Mouse (Mus musculus): ENCODE measurements at regions not wholly inside any gene's neighbourhood (a gene's known extent, or its start where the extent isn't known, plus 50 kb on each side); places are given as distances from the start of the nearest gene placed in this dataset.

DNA sequence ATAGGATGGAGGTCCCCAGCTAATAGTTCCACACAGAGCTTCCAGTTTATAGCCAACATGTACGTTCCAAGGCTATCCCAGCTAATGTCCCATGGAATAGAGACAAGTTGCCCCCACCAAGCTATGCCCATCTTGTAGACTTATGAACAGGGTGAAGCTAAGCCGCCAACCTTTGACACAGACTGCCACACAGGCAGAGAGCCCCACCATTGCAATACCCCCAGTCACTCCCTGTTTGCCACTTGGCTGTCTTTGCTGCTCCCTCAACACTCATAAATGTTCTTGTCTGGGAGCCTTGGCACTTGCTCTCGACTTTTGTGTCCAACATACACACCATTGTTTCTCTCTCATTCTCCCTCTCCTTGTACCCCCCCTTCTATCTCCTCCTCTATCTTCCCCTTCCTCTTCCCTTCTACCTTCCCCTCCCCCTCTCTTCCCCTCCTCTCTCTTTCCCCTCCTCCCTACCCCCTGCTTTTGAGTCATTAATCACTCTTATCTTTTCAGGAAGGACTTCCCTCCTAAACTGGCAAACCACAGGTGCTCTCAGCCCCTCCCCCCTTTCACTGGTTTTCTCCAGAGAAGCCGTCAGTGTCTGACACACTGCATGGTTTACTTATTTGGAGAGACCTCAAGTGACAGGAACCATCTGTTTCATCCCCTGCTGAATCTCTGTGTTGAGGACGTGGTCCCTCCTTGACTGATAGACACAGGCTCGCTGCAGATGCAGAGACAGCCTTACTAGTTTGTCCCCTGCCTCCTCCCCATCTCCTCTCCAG, 148.2 kb downstream of the Kdr start:
- peak in 1 of 2 experiments; percentile 33 for DNase-seq (ENCODE audit: inconsistent age in 2 of 2, low spot score in 1 of 2)

GRCm38 (mm10) chr5:75828332-75828731, 149.9 kb downstream of the Kdr start:
- no peak for DNase-seq (ENCODE audit: inconsistent age in 2 of 2, low spot score in 1 of 2)

DNA sequence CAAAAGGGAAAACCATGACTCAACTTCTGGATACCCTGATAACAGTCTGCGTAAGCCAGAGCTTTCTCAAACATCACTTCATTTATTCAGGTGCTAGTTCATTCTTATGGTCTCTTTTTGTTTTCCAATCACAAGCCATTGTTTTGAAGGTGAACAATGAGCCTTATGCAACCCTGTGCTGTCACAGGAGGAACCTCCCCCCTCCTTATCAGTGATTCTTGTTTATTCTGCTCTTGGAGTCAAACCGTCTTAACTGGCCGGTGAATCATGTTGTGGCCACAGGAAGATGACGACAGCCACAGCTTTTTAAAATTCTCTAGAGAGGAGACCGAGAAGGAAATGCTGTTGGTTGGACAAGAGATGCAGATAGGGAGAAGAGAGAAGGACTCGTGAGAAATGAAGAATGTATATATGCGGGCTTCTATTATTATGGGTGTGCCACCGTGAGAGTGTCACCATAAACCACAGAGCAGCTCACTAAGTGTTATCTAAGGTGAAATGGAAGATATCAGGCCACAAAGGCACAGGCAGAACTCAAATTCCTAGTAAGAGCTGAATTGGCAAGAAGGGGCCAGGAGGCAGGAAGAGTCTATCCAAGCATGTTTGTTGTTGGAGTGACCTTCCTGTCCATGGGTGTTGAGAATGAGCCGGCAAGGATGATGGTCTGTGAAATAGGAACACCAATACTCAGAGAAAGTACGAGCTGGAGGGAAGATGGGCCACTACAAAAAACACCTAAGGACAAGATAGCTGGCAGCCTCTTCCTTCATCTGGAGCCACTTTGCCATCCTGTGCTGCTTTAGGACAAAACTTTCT, 151.8 kb downstream of the Kdr start:
- DNase-seq (ENCODE audit: inconsistent age in 2 of 2, low spot score in 1 of 2) = peak; percentile 19 to 70

DNA sequence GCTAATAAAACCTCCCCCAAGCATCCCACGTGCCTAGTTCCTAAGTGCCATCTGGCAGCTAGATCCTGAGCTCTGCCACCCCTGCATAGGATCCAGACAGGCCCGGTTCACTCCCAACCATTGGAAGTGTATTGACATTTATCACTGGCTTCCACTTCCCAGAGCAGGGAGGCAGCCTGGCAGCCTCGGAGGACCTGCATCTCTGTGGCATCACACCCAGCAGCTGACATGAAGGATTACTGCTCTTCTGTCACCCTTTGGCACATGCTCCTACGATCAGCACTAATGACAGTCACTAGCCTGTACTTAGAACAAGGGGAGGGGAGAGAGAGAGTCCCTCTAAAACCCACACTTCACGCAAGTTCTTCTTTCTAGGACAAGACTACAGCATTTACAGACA, 152.7 kb downstream of the Kdr start:
- DNase-seq (ENCODE audit: inconsistent age in 2 of 2, low spot score in 1 of 2) = peak in 1 of 2 experiments; percentile 33

- no peak for DNase-seq (ENCODE audit: inconsistent age in 2 of 2, low spot score in 1 of 2)
Measured at GRCm38 (mm10) chr5:75824660-75825059, 153.6 kb downstream of the Kdr start.

DNA sequence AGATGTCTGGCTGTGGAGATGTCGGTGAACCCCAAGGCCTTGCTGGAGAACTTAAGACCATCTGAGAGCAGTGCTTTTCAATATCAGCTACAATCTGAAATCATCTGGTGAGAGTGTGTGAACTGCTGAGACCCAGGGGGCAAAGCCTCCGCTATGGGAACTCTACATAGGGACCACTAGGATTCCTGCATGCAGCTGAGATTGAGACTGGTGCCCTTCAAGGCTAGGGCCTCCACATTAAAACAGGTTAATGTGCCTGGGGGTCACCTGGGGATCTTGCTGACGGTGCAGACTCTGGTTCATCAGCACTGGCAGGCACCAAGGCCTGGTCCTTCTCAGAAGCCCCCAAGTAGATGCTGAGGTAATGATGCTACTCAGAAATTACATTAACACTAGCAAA, 154.6 kb downstream of the Kdr start:
- no peak for DNase-seq (ENCODE audit: inconsistent age in 2 of 2, low spot score in 1 of 2)

GRCm38 (mm10) chr5:75817396-75817795, 160.9 kb downstream of the Kdr start:
- DNase-seq (ENCODE audit: inconsistent age in 2 of 2, low spot score in 1 of 2) = no peak

DNA sequence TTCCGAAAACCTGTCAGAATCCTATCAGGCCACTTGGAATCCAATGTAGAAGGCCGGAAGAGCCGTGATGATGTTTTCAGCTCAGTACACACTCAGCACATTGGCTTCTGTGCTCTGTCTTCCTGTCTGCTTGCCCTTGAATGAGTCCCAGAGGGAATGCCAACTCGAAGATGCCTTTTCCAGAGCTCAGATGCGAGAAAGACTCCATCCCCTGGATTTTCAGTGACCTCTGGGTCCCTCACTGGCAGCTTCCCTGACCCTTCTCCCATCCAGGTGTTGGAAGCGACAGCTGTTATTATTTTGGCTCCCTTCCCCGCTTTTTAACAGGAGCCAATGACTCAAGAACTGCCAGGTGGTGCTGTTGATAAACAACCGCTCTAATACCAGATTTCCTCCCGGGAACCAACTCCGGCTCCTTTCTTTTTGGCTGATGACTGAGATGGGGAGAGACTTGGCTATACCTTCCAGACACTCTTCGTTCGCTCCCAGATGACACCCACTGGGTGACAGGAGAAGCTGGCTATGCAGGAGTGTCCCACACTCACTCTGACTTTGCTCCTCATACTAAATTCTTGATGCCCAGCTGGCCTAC, 163.8 kb downstream of the Kdr start:
- peak; percentile 19 to 60 for DNase-seq (ENCODE audit: inconsistent age in 2 of 2, low spot score in 1 of 2)

GRCm38 (mm10) chr5:75812686-75813085, 165.6 kb downstream of the Kdr start:
- no peak for DNase-seq (ENCODE audit: inconsistent age in 2 of 2, low spot score in 1 of 2)

DNA sequence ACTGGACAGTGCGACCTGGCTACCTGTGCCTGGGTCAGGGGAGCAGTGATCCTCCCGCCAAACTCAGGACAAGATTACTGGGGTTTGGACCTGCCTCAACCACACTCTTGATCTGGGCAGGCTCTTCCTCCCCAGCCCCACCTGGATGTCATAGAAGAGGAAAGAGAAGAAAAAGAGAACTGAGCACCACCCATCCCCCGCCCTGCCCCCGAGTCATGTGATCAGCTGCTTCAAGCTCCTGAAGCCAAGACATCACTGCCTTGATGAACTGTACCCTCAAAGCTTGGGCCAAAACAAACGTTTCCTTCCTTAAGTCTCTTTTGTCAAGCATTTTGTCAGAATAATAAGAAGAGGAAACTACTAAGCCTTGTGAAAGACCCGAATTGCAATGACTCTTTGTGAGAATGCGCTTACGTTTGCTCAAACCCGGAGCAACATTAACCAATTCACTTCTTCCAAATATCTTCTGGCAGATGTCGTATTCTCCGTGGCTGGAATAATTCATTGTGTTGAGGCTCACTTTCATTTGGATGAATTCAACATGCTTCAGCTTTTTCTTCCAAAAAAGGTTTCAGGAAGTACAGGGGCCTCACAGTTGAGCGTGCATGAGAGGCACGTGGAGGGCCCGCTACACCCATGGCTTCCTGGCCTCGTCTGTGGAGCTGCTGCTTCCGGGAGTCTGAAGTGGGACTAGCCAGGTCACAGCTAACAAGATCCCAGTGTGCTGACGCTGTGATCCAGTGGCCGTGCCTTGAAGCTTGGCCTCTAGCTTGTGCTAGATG, 169.5 kb downstream of the Kdr start:
- no peak for DNase-seq (ENCODE audit: inconsistent age in 2 of 2, low spot score in 1 of 2)

GRCm38 (mm10) chr5:75805011-75805410, 173.2 kb downstream of the Kdr start:
- no peak for DNase-seq (ENCODE audit: inconsistent age in 2 of 2, low spot score in 1 of 2)

GRCm38 (mm10) chr5:75804340-75804739, 173.9 kb downstream of the Kdr start:
- no peak for DNase-seq (ENCODE audit: inconsistent age in 2 of 2, low spot score in 1 of 2)

- DNase-seq (ENCODE audit: inconsistent age in 2 of 2, low spot score in 1 of 2) = no peak
Measured at GRCm38 (mm10) chr5:75803012-75803411, 175.2 kb downstream of the Kdr start.

- DNase-seq (ENCODE audit: inconsistent age in 2 of 2, low spot score in 1 of 2) = no peak
Measured at GRCm38 (mm10) chr5:75800040-75800989, 177.9 kb downstream of the Kdr start.

DNA sequence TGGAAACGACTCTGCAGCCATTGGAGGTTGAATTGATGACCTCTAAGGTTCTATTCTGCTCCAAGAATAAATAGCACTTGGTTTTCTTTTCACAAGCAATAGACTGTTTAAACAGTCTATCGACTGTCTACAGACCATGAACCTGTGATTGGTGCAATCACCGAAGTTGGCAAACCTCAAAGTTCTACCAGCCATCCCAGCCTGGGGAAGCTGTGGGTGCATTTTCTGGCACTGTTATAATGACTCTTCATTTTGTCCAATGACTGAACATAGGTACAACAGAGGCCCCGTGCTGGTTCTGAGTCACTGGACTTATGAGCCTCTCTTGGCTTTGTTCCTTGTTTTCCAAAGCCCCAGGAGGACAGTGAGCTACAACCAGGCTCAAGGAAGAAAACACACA, 178.6 kb downstream of the Kdr start:
- DNase-seq (ENCODE audit: inconsistent age in 2 of 2, low spot score in 1 of 2) = no peak

DNA sequence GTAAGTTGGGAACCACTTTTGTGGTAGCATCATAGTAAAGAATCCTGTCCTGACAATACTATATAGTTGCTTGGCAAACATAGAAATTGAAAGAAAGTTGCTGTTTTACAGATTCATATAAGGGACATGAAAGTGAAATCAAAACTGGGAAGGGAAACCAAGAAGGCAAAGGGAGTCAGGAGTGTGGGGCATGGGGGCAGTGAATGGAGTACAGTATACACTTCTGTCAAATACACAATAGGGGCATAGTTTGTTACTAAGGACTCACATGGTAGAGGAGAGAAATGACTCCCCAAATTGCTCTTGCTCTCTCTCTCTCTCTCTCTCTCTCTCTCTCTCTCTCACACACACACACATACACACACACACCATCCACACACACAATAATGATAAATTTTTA, 185.1 kb downstream of the Kdr start:
- no peak for DNase-seq (ENCODE audit: inconsistent age in 2 of 2, low spot score in 1 of 2)

DNA sequence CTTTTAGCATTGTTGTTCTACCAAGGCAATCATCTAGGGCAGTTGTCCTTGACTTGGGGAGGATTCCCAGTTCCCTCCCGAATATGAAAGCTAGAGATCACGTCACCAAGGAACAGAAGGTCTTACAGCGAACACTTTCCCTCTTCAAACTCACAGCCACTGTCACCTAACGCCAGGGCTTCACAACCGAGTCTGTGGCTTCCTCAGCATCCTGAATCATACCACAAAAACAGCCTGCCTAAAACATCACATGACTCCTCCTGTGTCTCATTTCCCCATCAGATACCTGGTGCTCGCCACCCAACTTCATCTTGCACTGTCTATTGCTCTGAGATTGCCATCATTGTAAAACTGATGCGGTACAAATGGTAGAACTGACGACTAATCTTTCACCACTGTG, 186.5 kb downstream of the Kdr start:
- no peak for DNase-seq (ENCODE audit: inconsistent age in 2 of 2, low spot score in 1 of 2)

DNA sequence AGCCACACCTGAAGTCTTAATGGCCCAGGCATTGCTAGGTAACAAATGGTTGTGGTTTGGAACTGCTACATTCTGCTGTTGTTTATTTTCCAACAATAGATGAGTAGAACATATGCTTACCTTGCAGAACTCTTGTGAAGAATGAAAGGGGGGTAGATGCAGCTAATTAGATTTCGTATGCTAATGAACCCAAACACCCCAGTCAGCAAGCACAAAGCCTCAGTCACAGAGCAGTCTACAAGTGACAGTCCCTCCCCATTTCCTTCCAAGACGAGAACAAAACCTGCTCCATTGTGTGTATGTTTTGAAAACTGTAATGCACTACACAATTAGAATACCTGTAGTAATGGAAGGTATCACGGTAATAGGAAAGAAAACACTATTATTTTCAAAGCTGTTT, 190.2 kb downstream of the Kdr start:
- DNase-seq (ENCODE audit: inconsistent age in 2 of 2, low spot score in 1 of 2) = no peak

GRCm38 (mm10) chr5:75786196-75786595, 192.1 kb downstream of the Kdr start:
- no peak for DNase-seq (ENCODE audit: inconsistent age in 2 of 2, low spot score in 1 of 2)

GRCm38 (mm10) chr5:75784998-75785593, 193.2 kb downstream of the Kdr start:
- no peak for DNase-seq (ENCODE audit: inconsistent age in 2 of 2, low spot score in 1 of 2)
